Comparison of ENCODE assay signal across 13 mouse cellular contexts in genomic region chr2:116417428-116418195, GRCm38 (mm10).
A peak's percentile ranks its signal among the peaks of the same experiment; 100 is the strongest.
DNase-seq lines count a peak whose midpoint lies in the region; ATAC-seq lines count a peak whose summit lies in the region.
"Had no signal": no experiment of that assay in that cellular context is flagged by ENCODE, and none has a peak within 500 bp of the region (broad histone marks: within the 10 kb centered on the region; RNA-seq: fewer than 3 reads in every experiment).

No protein-coding gene starts in this region.

- no peak overlapping the region for H3K4me2 ChIP-seq in lung, embryonic 15.5 days
- H3K4me2 ChIP-seq: limb, embryonic 15.5 days; stomach, embryonic 15.5 days had no signal

- no peak overlapping the region for H3K27ac ChIP-seq in lung, embryonic 15.5 days
- H3K27ac ChIP-seq: limb, embryonic 15.5 days; stomach, embryonic 15.5 days had no signal

- WGBS in lung, embryonic 15.5 days: 60% methylated on average over 13 of the region's 13 CpGs

- ATAC-seq in lung, embryonic 15.5 days (ENCODE audit: borderline replicate concordance, extremely low read depth, low FRiP score, low TSS enrichment): 0 out of 2 replicates have a peak, but pooled peaks have one; percentile 39
- ATAC-seq: activated CD4-positive, CD25-positive, alpha-beta regulatory T cell, adult 4 months; forebrain, postnatal 0 days; inflammation-experienced regulatory T-cells, adult 6 months had no signal

- no peaks in the 10 kb centered on the region for H3K4me1 ChIP-seq in lung, embryonic 15.5 days
- H3K4me1 ChIP-seq: limb, embryonic 15.5 days; stomach, embryonic 15.5 days had no signal

- no peaks in the 10 kb centered on the region for H3K27me3 ChIP-seq in lung, embryonic 15.5 days
- H3K27me3 ChIP-seq: limb, embryonic 15.5 days; stomach, embryonic 15.5 days had no signal

- no peaks in the 10 kb centered on the region for H3K36me3 ChIP-seq in lung, embryonic 15.5 days
- H3K36me3 ChIP-seq: limb, embryonic 15.5 days; stomach, embryonic 15.5 days had no signal

- H3K4me3 ChIP-seq in lung, embryonic 15.5 days: no peak overlapping the region
- H3K4me3 ChIP-seq: limb, embryonic 15.5 days; stomach, embryonic 15.5 days had no signal

- H3K9ac ChIP-seq in lung, embryonic 15.5 days: no peak overlapping the region
- H3K9ac ChIP-seq: forebrain, postnatal 0 days; limb, embryonic 15.5 days; stomach, embryonic 15.5 days had no signal

- H3K9me3 ChIP-seq in lung, embryonic 15.5 days: no peaks in the 10 kb centered on the region
- H3K9me3 ChIP-seq: limb, embryonic 15.5 days; stomach, embryonic 15.5 days had no signal

- DNase-seq in kidney, adult 11 months: peak; percentile 3
- DNase-seq in kidney, postnatal 4 days: no peak
- peak; percentile 13 for DNase-seq in 416B (ENCODE audit: low read depth)
- DNase-seq in R1 (ENCODE audit: low read depth, low spot score): peak; percentile 31
- no peak for DNase-seq in cerebellum, postnatal 36 days
- no peak for DNase-seq in layer of hippocampus, adult 11-12 months (ENCODE audit: low spot score)
- DNase-seq: cerebellum, postnatal 10 days; forebrain, postnatal 0 days had no signal

Comparison
In these comparisons a context has a peak if more than half of its experiments do, and no peak if none do; other contexts are left out.
1. DNase-seq: peak in kidney, adult 11 months (single experiment), 416B (single experiment) and R1 (single experiment); none in kidney, postnatal 4 days (0 of 2), cerebellum, postnatal 36 days (0 of 2) and layer of hippocampus, adult 11-12 months (single experiment).